Mouse (Mus musculus) limb, embryonic 12.5 days (tissue): ENCODE measurements around the gene Galnt18. TPM values are rescaled to one million over a fixed set of nuclear protein-coding genes. Genes with fewer than 3 reads are reported as not detected.

Experiments used
- ATAC-seq: fragments of 200-750 bp; cut with Nextera tagmentation; 2 replicates; pipeline ENCODE4 v1.8.0; 2017; ENCODE audit warnings: low read depth, moderate TSS enrichment; ENCODE audit not compliant: insufficient number of reproducible peaks, insufficient read depth, low FRiP score, low TSS enrichment
- H3K27ac ChIP-seq: fragments of 300-500 bp; sonication (generic); 2 replicates; pipeline ENCODE4 v1.5.1; 2016; ENCODE audit warnings: mild to moderate bottlenecking, moderate library complexity
- H3K27me3 ChIP-seq: fragments of 300-500 bp; sonication (generic); 2 replicates; pipeline ENCODE4 v1.6.1; 2016; ENCODE audit warnings: mild to moderate bottlenecking, moderate library complexity
- H3K36me3 ChIP-seq: fragments of 300-500 bp; sonication (generic); 2 replicates; pipeline ENCODE4 v1.6.1; 2016; ENCODE audit warnings: mild to moderate bottlenecking, moderate library complexity
- H3K4me1 ChIP-seq: fragments of 300-500 bp; sonication (generic); replicated peaks from 2 replicates; pipeline ENCODE4 v1.6.1; 2016
- H3K4me2 ChIP-seq: fragments of 300-500 bp; sonication (generic); 2 replicates; pipeline ENCODE4 v1.6.1; 2016; ENCODE audit warnings: mild to moderate bottlenecking, moderate library complexity
- H3K4me3 ChIP-seq: fragments of 300-500 bp; sonication (generic); replicated peaks from 2 replicates; pipeline ENCODE4 v1.5.1; 2016; ENCODE audit warnings: mild to moderate bottlenecking
- H3K9ac ChIP-seq: fragments of 300-500 bp; sonication (generic); replicated peaks from 2 replicates; pipeline ENCODE4 v1.6.1; 2016; ENCODE audit warnings: mild to moderate bottlenecking, moderate library complexity
- H3K9me3 ChIP-seq: fragments of 300-500 bp; sonication (generic); 2 replicates; pipeline ENCODE4 v1.6.1; 2016; ENCODE audit warnings: mild to moderate bottlenecking, moderate library complexity
- WGBS: fragments of 180-500 bp; shearing (Covaris S2); methylation state at CpG from one replicate; pipeline ENCODE4 v1.1.7; 2016; 5-methylcytosine and 5-hydroxymethylcytosine counted together
- polyA plus RNA-seq: library from polyadenylated mRNA; unstranded; fragments of >200 nt; fragmentation: Nextera tagmentation; extraction: Ambion mirVana; gene quantifications from 2 replicates; pipeline ENCODE4 v1.2.1, GENCODE M21; 2016

Gene Galnt18
- polyA plus RNA-seq, 1 experiment from 2014 or later, result 13.1 TPM

- no peaks in the 10 kb centered on the region for H3K4me1 ChIP-seq
- no peaks in the 10 kb centered on the region for H3K27me3 ChIP-seq
- H3K36me3 ChIP-seq, result no peaks in the 10 kb centered on the region
- H3K4me3 ChIP-seq, result no peak overlapping the region
- no peak for ATAC-seq
- no peak overlapping the region for H3K27ac ChIP-seq
- no peaks in the 10 kb centered on the region for H3K9me3 ChIP-seq
- no peak overlapping the region for H3K9ac ChIP-seq
- H3K4me2 ChIP-seq, result no peak overlapping the region
Observed at GRCm38 (mm10) chr7:111795059-111795458, 15.3 kb upstream of the Galnt18 start.

GRCm38 (mm10) chr7:111792154-111792553 is 12.4 kb upstream of the Galnt18 start:
- no peak for ATAC-seq
- WGBS, result 89% methylated on average over 3 of the region's 3 CpGs
- Histone ChIP-seq H3K36me3 (no peaks in the 10 kb centered on the region), H3K4me3 (no peak overlapping the region), H3K4me2 (no peak overlapping the region), H3K9ac (no peak overlapping the region), H3K27ac (no peak overlapping the region), H3K4me1 (no peaks in the 10 kb centered on the region), H3K27me3 (no peaks in the 10 kb centered on the region), H3K9me3 (no peaks in the 10 kb centered on the region)

DNA sequence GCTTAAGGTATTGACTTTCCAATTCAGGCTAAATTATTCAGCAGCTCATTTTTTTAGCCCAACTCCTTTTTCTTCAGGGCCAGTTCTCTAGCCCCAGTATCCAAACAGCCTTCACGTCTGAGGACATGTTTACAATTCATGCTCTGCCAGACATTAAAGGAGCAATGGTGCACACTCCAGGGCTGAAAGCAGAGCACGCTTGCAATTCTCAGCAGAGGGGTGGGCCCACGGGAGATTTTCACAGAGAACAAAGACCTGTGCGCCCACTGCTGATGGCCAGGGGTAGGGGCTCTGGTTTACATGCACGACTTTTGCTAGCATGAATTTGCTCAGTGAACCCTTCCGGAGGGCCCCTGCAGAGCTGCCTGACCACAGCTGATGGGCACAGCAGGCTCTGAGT is 11.6 kb upstream of the Galnt18 start:
- WGBS, result 57% methylated on average over 6 of the region's 6 CpGs
- no peak for ATAC-seq

DNA sequence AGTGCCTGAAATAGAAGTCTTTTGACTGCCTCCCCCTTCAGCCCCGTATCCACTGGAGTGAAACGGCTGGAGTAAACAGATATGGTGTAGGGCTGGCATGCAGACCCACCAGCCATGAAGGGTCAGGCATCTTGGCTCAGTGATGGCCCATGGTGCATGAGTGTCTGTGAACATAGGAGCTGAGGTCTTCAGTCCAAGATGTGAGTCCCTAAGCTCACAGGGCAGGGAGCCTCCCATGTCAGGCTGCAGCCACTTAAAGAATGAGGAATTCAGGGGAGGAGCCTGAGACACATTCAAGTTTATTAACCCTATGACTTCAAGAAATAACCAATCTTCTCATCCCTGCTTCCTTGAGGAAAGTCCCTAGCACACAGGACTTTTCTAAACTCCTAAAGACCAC is 8.1 kb upstream of the Galnt18 start:
- no peaks in the 10 kb centered on the region for H3K9me3 ChIP-seq
- WGBS, result 77% methylated on average over 2 of the region's 2 CpGs
- ATAC-seq, result no peak

More for the DNA sequence above, 11.6 kb upstream of the Galnt18 start:
- Histone ChIP-seq H3K4me2 (no peak overlapping the region), H3K9ac (no peak overlapping the region), H3K9me3 (no peaks in the 10 kb centered on the region), H3K4me3 (no peak overlapping the region), H3K4me1 (no peaks in the 10 kb centered on the region), H3K27ac (no peak overlapping the region), H3K36me3 (no peaks in the 10 kb centered on the region), H3K27me3 (no peaks in the 10 kb centered on the region)

GRCm38 (mm10) chr7:111785478-111785877 is 5.7 kb upstream of the Galnt18 start:
- H3K9me3 ChIP-seq, result no peaks in the 10 kb centered on the region
- H3K27ac ChIP-seq, result no peak overlapping the region
- no peak for ATAC-seq
- 81% methylated on average over 8 of the region's 8 CpGs for WGBS
- H3K27me3 ChIP-seq, result peaks cover 14% of the 10 kb centered on the region
- no peaks in the 10 kb centered on the region for H3K4me1 ChIP-seq
- no peak overlapping the region for H3K4me2 ChIP-seq
- H3K9ac ChIP-seq, result no peak overlapping the region
- H3K36me3 ChIP-seq, result no peaks in the 10 kb centered on the region
- no peak overlapping the region for H3K4me3 ChIP-seq

More for the DNA sequence above, 8.1 kb upstream of the Galnt18 start:
- Histone ChIP-seq H3K36me3 (no peaks in the 10 kb centered on the region), H3K9ac (no peak overlapping the region), H3K27ac (no peak overlapping the region), H3K4me3 (no peak overlapping the region), H3K4me1 (no peaks in the 10 kb centered on the region), H3K27me3 (no peaks in the 10 kb centered on the region), H3K4me2 (no peak overlapping the region)

- 54% methylated on average over 5 of the region's 5 CpGs for WGBS
- no peak overlapping the region for H3K4me3 ChIP-seq
- H3K9ac ChIP-seq, result no peak overlapping the region
- H3K9me3 ChIP-seq, result no peaks in the 10 kb centered on the region
- H3K27ac ChIP-seq, result no peak overlapping the region
- no peaks in the 10 kb centered on the region for H3K36me3 ChIP-seq
- no peak for ATAC-seq
- H3K27me3 ChIP-seq, result peaks cover 39% of the 10 kb centered on the region
- H3K4me1 ChIP-seq, result peaks cover 15% of the 10 kb centered on the region
- H3K4me2 ChIP-seq, result no peak overlapping the region
Observed at GRCm38 (mm10) chr7:111782126-111782525, 2.3 kb upstream of the Galnt18 start.

DNA sequence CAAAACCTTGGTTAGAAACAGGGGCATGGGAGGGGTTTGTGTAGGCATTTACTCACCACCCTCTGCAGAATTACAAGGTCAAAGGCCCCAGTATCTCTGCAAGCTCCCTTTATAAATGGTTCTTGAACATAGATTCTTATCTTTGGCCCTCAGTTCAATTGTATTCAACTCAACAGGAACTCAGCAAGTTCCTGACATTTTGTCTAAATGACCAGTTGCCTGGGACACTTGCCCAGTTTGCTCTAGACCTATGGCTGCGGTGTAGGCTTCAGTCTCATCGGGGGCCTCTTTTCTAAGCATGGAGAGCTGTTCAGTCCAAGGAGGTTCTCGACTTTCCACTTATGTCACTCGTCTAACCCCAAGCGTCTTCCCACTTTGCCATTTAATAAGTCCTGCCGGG is 1.5 kb upstream of the Galnt18 start:
- H3K4me1 ChIP-seq, result peaks cover 15% of the 10 kb centered on the region
- ATAC-seq, result no peak
- no peak overlapping the region for H3K4me3 ChIP-seq
- peaks cover 48% of the 10 kb centered on the region for H3K27me3 ChIP-seq
- H3K4me2 ChIP-seq, result no peak overlapping the region
- H3K27ac ChIP-seq, result no peak overlapping the region
- H3K9ac ChIP-seq, result no peak overlapping the region
- H3K9me3 ChIP-seq, result no peaks in the 10 kb centered on the region
- 83% methylated on average over 6 of the region's 6 CpGs for WGBS
- H3K36me3 ChIP-seq, result no peaks in the 10 kb centered on the region

- no peak overlapping the region for H3K27ac ChIP-seq
- H3K36me3 ChIP-seq, result no peaks in the 10 kb centered on the region
- ATAC-seq, result no peak
Observed at GRCm38 (mm10) chr7:111778789-111779503, 831 bp downstream of the Galnt18 start.

DNA sequence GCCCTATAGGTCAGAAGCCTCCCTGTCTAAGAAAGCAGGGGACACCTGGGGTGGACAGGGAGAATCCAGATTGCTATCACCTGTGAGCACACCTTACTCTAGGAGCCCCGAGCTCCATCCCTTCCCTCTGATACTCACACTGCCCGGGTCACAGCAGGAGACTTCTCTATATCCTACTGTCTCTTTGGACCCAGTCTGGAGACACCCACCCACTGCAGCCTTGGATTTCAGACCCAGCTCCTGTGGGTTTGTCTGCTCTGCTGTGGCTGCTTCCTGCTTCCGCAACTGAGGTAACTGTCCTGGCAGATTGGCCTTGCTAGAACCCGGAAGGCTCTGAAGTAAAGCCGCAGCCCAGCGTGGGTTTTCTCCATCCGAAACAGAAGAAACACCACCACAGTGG is 1.6 kb downstream of the Galnt18 start:
- ATAC-seq, result no peak
- H3K9me3 ChIP-seq, result no peaks in the 10 kb centered on the region
- H3K27me3 ChIP-seq, result peaks cover 50% of the 10 kb centered on the region
- 80% methylated on average over 7 of the region's 7 CpGs for WGBS
- peak overlapping the region; percentile 96 for H3K4me2 ChIP-seq
- no peaks in the 10 kb centered on the region for H3K36me3 ChIP-seq
- peaks cover 15% of the 10 kb centered on the region for H3K4me1 ChIP-seq
- no peak overlapping the region for H3K27ac ChIP-seq
- H3K4me3 ChIP-seq, result peak overlapping the region; percentile 51
- no peak overlapping the region for H3K9ac ChIP-seq

More at GRCm38 (mm10) chr7:111778789-111779503, 831 bp downstream of the Galnt18 start:
- Histone ChIP-seq H3K9me3 (no peaks in the 10 kb centered on the region), H3K4me2 (peak overlapping the region; percentile 96), H3K4me3 (peak overlapping the region; percentile 51), H3K4me1 (peaks cover 15% of the 10 kb centered on the region), H3K9ac (peak overlapping the region; percentile 62), H3K27me3 (peaks cover 49% of the 10 kb centered on the region)
- WGBS, result 17% methylated on average over 27 of the region's 27 CpGs

GRCm38 (mm10) chr7:111777186-111777585 is 2.6 kb downstream of the Galnt18 start:
- Histone ChIP-seq H3K27me3 (peaks cover 57% of the 10 kb centered on the region), H3K36me3 (no peaks in the 10 kb centered on the region), H3K9me3 (no peaks in the 10 kb centered on the region), H3K4me3 (no peak overlapping the region), H3K9ac (no peak overlapping the region), H3K4me2 (0 out of 2 replicates have a peak overlapping the region, but pooled peaks have one; percentile 96), H3K27ac (no peak overlapping the region), H3K4me1 (peaks cover 15% of the 10 kb centered on the region)
- no peak for ATAC-seq
- WGBS, result 81% methylated on average over 2 of the region's 2 CpGs

DNA sequence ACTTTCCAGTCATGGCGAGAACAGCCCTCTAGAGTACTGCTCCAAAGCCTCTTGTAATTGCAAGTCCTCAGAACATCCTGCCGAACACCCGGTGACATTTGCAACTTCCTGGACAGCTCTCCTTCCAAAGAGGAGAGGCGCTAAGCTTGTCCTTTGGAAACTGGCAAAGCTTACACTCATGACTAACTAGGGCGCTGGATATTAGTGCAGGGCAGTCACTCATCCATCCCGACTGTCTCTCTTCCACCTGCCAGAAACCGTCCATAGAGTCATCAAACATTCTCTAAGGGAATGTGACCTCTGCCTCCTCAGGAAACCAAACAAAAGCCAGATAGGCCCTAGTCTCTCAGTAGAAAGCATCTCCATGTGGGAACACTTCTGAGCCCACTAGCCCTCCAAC is 3.6 kb downstream of the Galnt18 start:
- H3K4me1 ChIP-seq, result peaks cover 15% of the 10 kb centered on the region
- no peak overlapping the region for H3K27ac ChIP-seq
- H3K4me3 ChIP-seq, result no peak overlapping the region
- no peak for ATAC-seq
- H3K9me3 ChIP-seq, result no peaks in the 10 kb centered on the region
- 80% methylated on average over 7 of the region's 7 CpGs for WGBS
- no peak overlapping the region for H3K9ac ChIP-seq
- H3K4me2 ChIP-seq, result no peak overlapping the region
- peaks cover 51% of the 10 kb centered on the region for H3K27me3 ChIP-seq
- H3K36me3 ChIP-seq, result no peaks in the 10 kb centered on the region

DNA sequence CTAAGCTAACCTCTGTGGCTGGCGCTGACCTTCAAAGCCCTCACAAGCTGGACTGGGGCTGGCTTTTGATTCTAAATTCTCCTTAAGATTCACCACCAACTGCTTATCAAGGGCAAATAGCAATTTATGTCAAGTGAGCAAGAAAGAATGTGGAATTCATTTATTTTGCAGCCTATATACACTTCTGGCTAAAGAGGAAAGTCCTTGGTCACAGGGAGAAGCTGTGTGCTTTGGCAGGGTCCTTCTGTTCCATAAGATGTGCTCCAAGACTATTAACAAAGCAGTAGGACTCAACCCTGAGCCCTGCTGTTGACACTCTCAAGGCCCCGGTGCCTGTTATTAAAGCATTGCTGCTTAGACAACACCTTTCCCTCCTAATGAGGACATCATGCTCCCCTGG is 7.4 kb downstream of the Galnt18 start:
- no peak for ATAC-seq
- Histone ChIP-seq H3K9ac (no peak overlapping the region; the same call in 1 of the 2 replicates), H3K4me1 (peaks cover 7% of the 10 kb centered on the region; the same call in 1 of the 2 replicates), H3K9me3 (no peaks in the 10 kb centered on the region), H3K27ac (no peak overlapping the region), H3K27me3 (peaks cover 21% of the 10 kb centered on the region), H3K4me2 (no peak overlapping the region), H3K4me3 (no peak overlapping the region), H3K36me3 (no peaks in the 10 kb centered on the region)
- WGBS, result 67% methylated on average over 2 of the region's 2 CpGs
